Mouse (Mus musculus) common myeloid progenitor, adult 5-6 weeks (primary cell): ENCODE data around the gene Actn2. TPM values are rescaled to one million over a fixed set of nuclear protein-coding genes. Genes with fewer than 3 reads are reported as not detected.
A peak's percentile ranks its signal among the peaks of the same experiment; 100 is the strongest.

Experiments used
- ATAC-seq: replicated peaks from 2 replicates; pipeline ENCODE4 v1.8.0; 2016; ENCODE audit warnings: low read depth, mild to moderate bottlenecking, moderate TSS enrichment, inconsistent platforms; ENCODE audit not compliant: poor library complexity, severe bottlenecking
- total RNA-seq: library from RNA; stranded (forward); fragments of 200-1000, 187-1606 nt; gene quantifications from 2 replicates; pipeline ENCODE4 v1.2.3, GENCODE M21; 2017

Gene Actn2
- total RNA-seq: not detected in 2 replicates

DNA sequence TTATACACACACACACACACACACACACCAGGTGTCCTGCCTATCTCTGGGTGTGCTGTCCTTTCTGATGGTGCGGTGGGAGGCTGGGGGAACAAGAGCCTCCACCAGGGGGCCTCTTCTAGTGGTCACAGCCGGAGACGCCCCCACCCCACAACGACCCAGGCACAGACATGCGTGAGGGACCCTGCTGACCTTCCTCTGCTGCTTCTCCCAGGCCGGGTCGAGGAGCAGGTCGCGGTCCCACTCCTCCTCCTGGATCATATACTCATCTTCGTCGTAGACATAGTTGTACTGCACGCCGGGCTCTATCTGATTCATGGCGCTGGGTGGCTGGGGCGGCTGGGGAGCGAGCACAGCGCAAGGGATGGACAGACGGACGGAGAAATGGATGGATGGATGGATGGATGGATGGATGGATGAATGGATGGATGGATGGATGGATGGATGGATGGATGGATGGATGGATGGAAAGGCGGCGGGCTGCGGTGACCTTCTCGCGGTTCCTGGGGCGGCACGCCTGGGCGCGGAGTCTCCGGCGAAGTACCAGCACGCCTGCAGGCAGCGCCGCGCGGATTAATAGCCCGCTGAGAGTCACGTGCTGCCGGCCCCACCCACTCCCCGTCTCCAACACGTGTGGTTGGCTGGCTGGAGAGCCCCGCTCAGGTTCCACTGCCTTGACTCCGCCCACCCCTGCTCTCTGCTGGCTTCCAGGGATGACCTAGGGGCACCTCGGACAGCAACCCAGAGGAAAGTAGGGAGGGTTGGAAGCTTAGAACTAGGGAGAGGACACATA lies at the start of gene Actn2:
TSS of gene Actn2 (minus strand) at position 578 of the 793 bp plus-strand sequence.
- peak; percentile 98 for ATAC-seq

DNA sequence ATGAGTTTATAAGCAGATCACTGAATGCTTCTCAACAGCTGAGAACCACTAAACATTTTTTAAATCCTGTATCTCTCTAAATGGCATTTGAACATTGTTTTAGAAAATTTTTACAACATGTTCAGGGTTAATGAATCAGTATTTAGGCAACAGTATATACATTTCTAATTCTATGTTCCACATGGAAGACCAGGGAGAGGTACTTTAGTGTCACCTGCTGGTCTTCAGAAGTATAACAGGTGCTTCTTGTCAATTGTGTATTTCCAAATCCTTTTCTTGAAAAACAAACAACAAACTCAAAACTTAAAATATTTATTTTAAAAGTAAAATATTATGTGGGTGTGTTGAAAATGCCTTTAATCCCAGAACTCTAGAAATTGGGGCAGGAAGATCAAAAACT lies 45.7 kb upstream of the Actn2 start:
- peak; percentile 83 for ATAC-seq

DNA sequence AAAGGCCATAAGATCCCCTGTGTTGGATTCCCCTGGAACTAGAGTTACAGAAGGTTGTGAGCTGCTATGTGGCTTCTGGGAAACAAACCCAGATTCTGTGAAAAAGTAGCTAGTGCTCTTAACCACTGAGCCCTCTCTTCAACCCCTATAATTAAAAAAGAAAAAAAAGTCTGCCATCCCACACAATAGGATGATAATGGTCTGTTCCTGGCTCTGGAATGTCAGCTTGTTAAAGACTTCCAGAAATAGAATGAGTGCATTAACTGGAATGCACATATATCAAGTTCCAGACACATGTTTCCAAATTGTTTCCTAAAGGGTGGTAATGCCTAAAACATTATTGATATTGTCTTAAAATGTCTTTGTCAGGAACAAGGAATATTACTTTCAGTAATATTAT lies 44.2 kb upstream of the Actn2 start:
- ATAC-seq: no peak

DNA sequence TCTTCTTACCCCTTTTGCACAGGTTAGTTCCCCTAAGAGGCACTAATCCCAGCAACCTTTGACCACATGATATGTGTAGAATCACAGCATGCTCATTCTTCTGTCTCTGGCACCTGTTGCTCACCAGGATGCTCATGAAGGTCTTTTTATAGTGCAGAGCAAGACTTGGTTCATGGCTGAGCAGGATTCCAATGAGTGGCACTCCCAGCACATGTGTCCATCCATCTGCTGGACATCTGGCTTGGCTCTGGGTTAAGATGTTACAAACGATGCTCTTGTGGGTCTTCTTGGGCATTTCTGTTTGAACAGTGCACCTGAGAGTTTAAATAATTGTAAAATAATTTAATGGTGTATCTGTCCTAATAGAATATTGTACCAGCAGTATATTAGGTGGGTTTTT lies 36.2 kb upstream of the Actn2 start:
- ATAC-seq: no peak

DNA sequence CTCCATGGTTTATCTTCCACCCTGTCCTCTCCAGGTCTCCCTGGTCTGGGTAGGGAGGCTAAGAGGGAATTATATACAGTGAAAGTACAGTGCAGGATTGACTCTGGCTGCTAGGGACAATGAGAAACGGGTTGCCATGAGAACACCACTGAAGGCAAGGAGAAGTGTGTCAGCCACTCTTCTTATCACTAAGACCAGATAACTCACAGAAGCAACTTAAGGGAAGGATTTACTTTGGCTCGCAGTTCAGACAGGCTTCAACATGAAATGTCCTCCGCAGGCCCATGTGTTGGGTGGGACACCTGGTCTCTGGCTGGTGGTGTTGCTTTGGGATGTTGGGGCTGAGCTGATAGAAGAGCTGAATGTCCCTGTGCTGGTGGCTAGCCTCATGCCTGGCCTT lies 32.2 kb upstream of the Actn2 start:
- ATAC-seq: no peak

DNA sequence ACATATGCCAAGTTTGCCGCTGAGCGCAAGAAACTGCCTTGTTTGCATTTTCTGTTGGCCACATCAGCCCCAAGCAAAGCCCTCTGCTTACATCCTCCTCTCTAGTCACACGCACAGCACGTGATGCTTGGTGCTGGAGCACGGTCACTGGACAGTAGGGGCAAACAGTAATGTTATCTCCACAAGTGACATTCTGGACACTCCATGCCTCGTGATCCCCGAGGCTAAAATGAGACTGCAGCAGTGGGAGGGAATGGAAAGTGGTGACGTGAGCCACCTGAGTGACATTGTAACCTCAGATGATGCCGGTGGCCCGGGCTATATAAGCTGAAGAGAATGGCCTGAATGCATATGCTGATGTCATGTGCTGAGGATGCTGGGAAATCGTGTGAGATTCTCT lies 29.4 kb upstream of the Actn2 start:
- no peak for ATAC-seq

DNA sequence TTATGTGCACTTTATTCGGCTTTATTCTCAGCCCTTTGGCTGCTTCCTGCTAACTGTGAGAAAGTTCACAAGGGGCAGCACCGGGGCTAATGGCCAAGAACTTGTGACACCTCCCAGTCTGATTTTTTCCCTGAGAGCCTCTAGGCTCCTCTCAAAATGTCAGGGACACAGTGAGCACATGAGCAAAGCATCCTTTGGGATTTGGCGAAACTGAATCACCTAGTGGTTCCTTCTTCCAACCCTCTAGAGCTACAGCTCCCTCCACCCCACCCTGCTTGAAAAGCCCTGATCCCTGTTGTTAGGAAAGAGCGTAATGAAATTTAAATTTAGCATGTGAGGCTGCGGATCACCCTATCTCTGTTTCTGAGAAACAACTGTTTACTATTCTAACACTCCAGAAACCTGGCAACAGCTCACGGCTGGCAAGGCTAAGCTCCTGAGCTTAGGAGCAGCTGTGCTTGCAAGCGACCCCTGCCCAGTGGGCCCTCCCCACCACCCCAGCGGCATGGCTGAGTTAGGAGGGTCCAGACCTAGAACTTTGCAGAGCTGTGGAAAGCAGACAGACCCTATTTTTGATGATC lies 28.6 kb upstream of the Actn2 start:
- ATAC-seq: no peak

DNA sequence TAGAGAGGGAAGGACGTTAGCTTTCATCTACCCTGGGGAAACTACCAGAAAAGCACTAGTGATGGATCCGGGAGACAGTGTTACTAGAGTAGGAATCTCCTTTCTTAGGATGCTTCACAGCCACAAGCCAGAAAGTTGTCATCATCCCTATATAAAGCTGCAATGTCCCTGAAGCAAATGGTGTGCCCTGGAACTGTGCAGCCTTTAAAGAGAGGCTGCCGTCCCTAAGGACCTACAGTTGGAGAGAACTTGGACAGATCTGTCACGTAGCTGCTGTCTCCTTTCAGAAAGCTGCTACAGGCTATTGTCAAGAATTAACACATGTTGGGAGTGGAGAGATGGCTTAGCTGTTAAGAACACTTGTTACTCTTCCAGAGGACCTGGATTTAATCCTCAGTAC lies 20.9 kb upstream of the Actn2 start:
- ATAC-seq: no peak

DNA sequence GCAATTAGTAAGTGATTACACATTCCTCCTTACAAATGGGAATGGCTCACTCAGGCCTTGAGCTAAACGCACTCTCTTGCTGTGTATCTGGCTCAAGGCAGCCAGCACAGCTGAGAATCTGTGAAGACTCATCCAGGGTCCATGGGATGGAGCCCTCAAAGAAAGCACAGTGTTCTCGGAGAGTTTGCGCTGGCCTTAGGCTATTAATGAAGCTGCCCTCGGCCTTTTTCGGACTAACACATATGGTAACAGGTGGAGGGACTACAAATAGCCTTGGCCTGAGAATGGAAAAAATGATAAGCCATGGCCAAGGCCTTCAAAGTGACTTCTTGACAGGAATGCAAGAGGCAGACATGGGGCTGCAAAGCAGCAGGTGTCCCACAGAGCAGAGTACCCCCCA lies 17.0 kb upstream of the Actn2 start:
- no peak for ATAC-seq

DNA sequence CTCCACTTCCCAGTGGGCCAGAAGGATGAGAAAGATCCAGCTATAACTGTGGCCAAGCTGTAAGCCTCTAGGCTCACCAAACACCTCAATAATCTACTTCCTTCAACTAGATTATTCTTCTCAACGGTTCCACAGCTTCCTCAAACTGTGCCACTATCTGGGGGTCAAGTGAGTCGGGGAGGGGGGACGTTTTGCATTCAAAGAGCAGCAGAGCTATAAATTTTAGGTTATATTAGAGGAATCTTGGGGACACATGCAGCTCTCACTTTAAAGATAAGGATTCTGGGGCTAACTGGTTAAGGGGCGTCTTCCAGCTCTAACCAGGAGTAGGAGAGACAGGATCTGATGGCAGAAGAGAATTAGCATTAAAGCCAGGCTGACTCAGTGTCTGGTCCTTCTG lies 15.6 kb upstream of the Actn2 start:
- peak; percentile 89 for ATAC-seq

DNA sequence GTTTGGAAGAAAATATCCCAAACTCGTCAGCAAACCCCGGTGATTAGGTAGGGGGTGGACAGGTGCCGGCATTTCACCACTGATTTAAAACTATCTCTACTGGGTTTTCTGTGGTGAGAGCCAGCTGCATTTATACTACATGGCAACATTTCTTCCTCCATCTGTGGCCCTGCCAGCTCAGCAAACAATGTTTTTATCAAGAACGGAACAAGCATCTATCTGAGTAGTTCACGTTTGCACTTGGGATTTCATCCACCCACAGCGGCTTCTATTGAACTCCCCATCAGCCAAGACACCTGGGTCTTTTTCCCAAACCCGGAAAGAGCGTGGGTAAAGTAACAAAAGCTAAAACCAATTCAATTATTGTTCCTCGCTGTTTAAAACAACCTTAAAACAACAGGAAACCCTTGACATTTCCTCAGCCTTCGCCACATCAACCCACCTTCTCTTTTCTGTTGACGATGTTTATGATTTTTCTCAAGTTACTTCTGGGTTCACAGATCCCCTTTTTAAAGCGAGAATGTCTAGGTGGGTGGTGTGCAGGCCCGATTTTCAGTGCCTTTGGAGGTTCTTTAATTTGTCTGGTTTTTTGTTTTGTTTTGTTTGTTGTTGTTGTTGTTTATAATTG lies 8.8 kb upstream of the Actn2 start:
- ATAC-seq: peak; percentile 53; the same call in 1 of the 2 replicates

DNA sequence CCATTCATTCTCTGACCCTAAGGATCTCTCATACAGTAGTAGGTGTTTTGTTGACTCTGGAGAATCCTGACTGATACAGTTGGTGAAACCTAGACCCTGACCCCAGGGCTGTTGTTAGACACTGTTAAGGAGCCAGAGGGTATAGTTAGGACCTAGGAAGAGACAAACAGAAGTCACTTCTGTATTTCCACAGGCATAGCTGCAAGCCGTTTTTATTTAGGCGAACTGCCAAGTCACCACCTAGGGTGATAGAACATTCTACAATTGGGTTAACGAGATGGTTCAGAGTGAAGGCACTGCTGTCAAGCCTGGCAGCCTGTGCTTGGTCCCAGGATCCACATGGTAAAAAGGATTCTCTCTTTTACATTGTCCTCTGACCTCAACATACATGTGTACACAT lies 6.3 kb upstream of the Actn2 start:
- peak; percentile 42 for ATAC-seq

DNA sequence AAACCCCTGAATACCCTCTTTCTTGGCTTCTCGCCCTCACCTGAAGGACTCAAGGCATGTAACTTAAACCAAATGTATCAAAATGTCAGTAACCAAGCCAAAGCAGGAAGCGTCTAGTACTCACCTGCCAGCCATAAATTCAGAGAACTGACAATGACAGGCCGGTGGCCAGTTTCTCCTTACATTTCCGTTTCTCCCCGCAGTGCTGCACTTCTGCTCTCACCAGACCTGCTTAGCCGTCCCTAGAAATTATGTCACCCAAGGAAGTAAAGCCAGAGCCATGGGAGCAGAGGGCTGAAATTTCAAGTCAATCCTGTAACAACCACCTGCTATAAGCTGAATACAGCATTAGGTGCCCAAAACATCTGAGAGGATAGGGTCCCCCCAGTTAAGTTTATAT lies 887 bp upstream of the Actn2 start:
- ATAC-seq: peak; percentile 46

DNA sequence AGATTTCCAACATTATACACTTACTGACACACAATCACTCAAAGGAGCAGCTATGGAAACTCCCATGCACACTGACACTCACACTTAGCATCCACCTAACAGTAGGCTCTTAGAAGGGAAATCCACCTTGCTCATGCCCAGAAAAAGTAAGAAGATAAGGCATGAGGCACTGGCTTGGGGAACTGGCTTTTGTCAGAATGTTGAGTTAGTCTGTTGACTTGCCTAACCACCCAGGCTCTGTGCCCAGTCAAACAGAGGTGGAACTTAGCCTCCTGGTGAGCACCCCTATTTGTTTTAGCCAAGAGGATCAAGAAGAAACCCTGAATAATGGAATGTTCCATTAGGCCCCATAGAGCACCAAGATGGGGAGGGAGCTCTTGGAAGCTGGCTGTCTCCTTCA lies 1.1 kb downstream of the Actn2 start:
- ATAC-seq: no peak

DNA sequence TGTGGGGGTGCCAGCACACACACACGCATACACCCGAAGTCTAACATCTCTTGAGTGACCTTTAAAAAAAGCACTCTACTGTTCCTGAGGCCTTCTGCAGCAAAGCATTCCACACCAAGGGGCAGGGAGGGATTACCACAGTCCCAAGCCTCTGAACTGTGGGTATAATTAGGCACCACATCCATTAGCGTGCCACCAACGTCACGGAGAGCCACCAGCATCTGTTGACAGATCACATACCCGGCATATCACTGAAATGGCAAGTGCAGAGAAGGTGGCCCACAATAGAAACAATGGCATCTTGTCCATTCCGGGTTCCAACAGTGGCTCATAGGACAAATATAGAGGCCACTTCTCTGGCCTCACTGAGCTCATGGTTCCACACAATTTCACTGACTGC lies 2.8 kb downstream of the Actn2 start:
- ATAC-seq: no peak

DNA sequence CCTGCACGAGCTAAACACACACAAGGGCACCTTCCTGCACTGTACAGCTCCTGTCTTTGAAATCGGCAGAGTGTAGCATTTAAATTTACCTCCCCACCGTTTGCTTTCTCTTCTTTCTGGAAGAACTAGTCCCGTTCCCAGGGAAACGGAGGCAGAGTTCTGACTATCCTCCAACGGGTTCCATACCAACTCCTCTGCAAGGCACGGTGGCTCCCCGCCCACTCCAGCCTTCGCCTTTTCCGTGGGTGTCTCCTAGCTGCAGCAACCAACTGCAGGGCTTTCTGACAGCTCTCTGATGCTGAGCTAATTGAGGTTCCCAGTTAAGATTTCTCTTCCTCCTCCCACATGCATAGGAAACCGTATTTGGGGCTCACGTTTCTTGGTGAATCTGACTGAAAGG lies 6.5 kb downstream of the Actn2 start:
- ATAC-seq: no peak

DNA sequence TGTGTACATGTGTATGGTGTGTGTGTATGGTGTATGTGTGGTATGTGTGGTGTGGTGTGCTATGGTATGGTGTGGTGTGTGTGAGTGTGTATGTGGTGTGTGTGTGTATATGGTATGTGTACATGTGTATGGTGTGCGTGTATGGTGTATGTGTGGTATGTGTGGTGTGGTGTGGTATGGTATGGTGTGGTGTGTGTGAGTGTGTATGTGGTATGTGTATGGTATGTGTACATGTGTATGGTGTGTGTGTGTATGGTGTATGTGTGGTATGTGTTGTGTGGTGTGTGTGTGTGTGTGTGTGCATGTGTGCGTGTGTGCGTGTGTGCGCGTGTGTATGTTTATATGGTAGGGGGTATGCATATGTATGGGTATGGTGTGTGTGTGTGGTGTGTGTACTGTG lies 9.0 kb downstream of the Actn2 start:
- no peak for ATAC-seq

DNA sequence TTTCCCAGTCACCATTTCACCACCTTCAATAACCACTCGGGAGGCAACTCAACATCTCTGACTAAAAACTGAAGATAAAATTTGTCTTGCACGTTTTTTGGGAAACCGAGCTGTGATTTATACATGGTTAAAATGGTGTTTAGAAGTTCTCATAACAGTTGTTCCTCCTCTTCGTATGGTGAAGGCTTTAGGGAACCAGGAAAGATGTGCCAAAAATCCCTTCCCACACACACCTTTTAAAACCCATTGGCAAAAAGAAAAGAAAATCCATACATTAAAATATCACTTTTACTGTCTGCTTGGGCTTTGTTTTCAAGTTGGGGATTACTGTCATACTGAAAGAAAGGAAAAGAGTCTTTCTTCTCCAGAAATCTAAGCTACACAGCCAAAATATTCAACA lies 12.2 kb downstream of the Actn2 start:
- ATAC-seq: no peak

DNA sequence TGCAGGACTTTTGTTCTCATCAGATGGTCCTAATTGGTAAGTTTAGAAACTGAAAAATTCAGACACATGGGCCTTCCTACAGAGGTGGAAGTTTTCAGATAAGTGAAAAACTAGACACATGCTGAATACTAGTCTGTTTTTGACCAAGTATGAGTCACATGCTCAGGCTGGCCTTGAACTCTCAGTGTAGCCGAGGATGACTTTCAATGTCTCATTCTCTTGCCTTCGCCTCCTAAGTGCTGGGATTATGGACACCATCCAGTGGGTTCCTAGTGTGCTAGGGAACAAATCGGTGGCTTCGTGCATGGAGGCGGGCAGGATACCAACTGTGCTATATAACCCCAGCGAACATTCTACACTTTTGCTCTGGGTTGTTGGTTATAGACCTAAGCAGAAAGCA lies 13.0 kb downstream of the Actn2 start:
- ATAC-seq: no peak

DNA sequence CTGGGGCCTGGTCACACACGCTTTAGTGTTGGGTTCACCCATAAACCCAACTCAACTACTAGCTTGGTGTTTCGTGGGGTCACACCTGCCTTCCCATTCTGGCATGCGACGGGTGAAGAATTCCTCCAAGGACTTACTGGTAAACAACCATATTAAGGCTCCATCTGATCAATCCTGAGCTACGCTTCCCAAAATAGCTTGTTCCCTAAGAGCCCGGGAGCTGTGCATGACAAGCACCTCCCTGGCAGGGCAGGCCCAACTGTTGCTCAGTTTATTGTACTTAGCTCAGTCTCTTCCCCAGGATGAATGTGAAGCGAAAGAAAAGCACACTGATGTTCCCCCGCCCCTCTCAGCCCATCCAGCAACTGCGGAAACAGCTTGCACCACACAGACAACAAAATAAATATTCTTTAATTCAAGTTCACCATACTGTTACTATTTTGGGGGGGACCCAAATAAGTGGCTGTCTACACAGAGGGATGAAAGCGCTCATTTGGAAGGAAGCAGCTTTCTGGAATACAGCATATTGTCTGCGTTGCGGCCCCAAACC lies 17.4 kb downstream of the Actn2 start:
- no peak for ATAC-seq

DNA sequence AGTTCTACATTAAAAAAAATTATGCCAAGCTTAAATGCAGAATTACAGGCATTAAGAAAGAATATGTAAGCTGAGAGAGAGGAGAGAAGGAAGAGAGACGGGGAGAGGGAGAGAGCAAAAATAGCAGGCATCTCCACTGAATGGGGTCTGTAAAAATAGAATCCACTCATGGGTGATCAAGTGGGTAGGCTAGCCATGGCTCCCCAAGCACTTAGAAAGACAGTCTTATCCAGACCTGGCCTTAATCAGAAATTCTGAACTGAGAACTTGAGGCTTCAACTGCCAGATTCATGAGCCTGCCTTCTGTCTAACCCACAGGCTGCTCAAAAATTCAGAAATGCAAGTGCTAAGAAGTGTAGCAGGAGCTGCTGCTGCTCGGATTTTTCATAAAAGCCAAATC lies 20.4 kb downstream of the Actn2 start:
- ATAC-seq: no peak
